Mouse (Mus musculus): ENCODE results near the gene Fam3b.

Fam3b gene

GRCm38 (mm10) chr16:97514099-97514940, at the start of gene Fam3b:
Gene Fam3b, minus strand, starts transcription at chr16:97514816.
- in situ Hi-C loops (cut with MboI; ENCODE audit: low pct_unique_long_range_greater_than_20kb in 1 of 2, low sequenced_read_pairs in 2 of 2, unreplicated experiment in 1 of 2), result loop anchor here in 1 of 2 experiments (10.0 kb wide), 1 partner anchor 200 kb away; no protein-coding TSS in a partner anchor

GRCm38 (mm10) chr16:97544340-97544739, 29.7 kb upstream of the Fam3b start:
- in situ Hi-C loops (cut with MboI; ENCODE audit: low pct_unique_long_range_greater_than_20kb in 1 of 2, low sequenced_read_pairs in 2 of 2, unreplicated experiment in 1 of 2), result no loop called here

GRCm38 (mm10) chr16:97536859-97537258, 22.2 kb upstream of the Fam3b start:
- in situ Hi-C loops (cut with MboI; ENCODE audit: low pct_unique_long_range_greater_than_20kb in 1 of 2, low sequenced_read_pairs in 2 of 2, unreplicated experiment in 1 of 2), result no loop called here

- in situ Hi-C loops (cut with MboI; ENCODE audit: low pct_unique_long_range_greater_than_20kb in 1 of 2, low sequenced_read_pairs in 2 of 2, unreplicated experiment in 1 of 2), result no loop called here
Measured at GRCm38 (mm10) chr16:97535808-97536413, 21.3 kb upstream of the Fam3b start.

- in situ Hi-C loops (cut with MboI; ENCODE audit: low pct_unique_long_range_greater_than_20kb in 1 of 2, low sequenced_read_pairs in 2 of 2, unreplicated experiment in 1 of 2), result no loop called here
Measured at GRCm38 (mm10) chr16:97534876-97535461, 20.4 kb upstream of the Fam3b start.

- in situ Hi-C loops (cut with MboI; ENCODE audit: low pct_unique_long_range_greater_than_20kb in 1 of 2, low sequenced_read_pairs in 2 of 2, unreplicated experiment in 1 of 2), result no loop called here
Measured at GRCm38 (mm10) chr16:97534448-97534847, 19.8 kb upstream of the Fam3b start.

GRCm38 (mm10) chr16:97533751-97534150, 19.1 kb upstream of the Fam3b start:
- in situ Hi-C loops (cut with MboI; ENCODE audit: low pct_unique_long_range_greater_than_20kb in 1 of 2, low sequenced_read_pairs in 2 of 2, unreplicated experiment in 1 of 2), result no loop called here

- in situ Hi-C loops (cut with MboI; ENCODE audit: low pct_unique_long_range_greater_than_20kb in 1 of 2, low sequenced_read_pairs in 2 of 2, unreplicated experiment in 1 of 2), result no loop called here
Measured at GRCm38 (mm10) chr16:97533126-97533525, 18.5 kb upstream of the Fam3b start.

GRCm38 (mm10) chr16:97529241-97529640, 14.6 kb upstream of the Fam3b start:
- in situ Hi-C loops (cut with MboI; ENCODE audit: low pct_unique_long_range_greater_than_20kb in 1 of 2, low sequenced_read_pairs in 2 of 2, unreplicated experiment in 1 of 2), result no loop called here

GRCm38 (mm10) chr16:97523024-97523423, 8.4 kb upstream of the Fam3b start:
- in situ Hi-C loops (cut with MboI; ENCODE audit: low pct_unique_long_range_greater_than_20kb in 1 of 2, low sequenced_read_pairs in 2 of 2, unreplicated experiment in 1 of 2), result no loop called here

GRCm38 (mm10) chr16:97521983-97522382, 7.4 kb upstream of the Fam3b start:
- in situ Hi-C loops (cut with MboI; ENCODE audit: low pct_unique_long_range_greater_than_20kb in 1 of 2, low sequenced_read_pairs in 2 of 2, unreplicated experiment in 1 of 2), result no loop called here

- in situ Hi-C loops (cut with MboI; ENCODE audit: low pct_unique_long_range_greater_than_20kb in 1 of 2, low sequenced_read_pairs in 2 of 2, unreplicated experiment in 1 of 2), result loop anchor here in 1 of 2 experiments (10.0 kb wide), 1 partner anchor 202 kb away; no protein-coding TSS in a partner anchor
Measured at GRCm38 (mm10) chr16:97516341-97516740, 1.7 kb upstream of the Fam3b start.

GRCm38 (mm10) chr16:97512347-97512751, 2.3 kb downstream of the Fam3b start:
- in situ Hi-C loops (cut with MboI; ENCODE audit: low pct_unique_long_range_greater_than_20kb in 1 of 2, low sequenced_read_pairs in 2 of 2, unreplicated experiment in 1 of 2), result loop anchor here in 1 of 2 experiments (10.0 kb wide), 1 partner anchor 198 kb away; no protein-coding TSS in a partner anchor

- in situ Hi-C loops (cut with MboI; ENCODE audit: low pct_unique_long_range_greater_than_20kb in 1 of 2, low sequenced_read_pairs in 2 of 2, unreplicated experiment in 1 of 2), result loop anchor here in 1 of 2 experiments (10.0 kb wide), 1 partner anchor 197 kb away; no protein-coding TSS in a partner anchor
Measured at GRCm38 (mm10) chr16:97511495-97511894, 3.1 kb downstream of the Fam3b start.

GRCm38 (mm10) chr16:97510849-97511248, 3.8 kb downstream of the Fam3b start:
- in situ Hi-C loops (cut with MboI; ENCODE audit: low pct_unique_long_range_greater_than_20kb in 1 of 2, low sequenced_read_pairs in 2 of 2, unreplicated experiment in 1 of 2), result loop anchor here in 1 of 2 experiments (10.0 kb wide), 1 partner anchor 196 kb away; no protein-coding TSS in a partner anchor

GRCm38 (mm10) chr16:97507783-97508182, 6.8 kb downstream of the Fam3b start:
- in situ Hi-C loops (cut with MboI; ENCODE audit: low pct_unique_long_range_greater_than_20kb in 1 of 2, low sequenced_read_pairs in 2 of 2, unreplicated experiment in 1 of 2), result no loop called here

GRCm38 (mm10) chr16:97504793-97505192, 9.8 kb downstream of the Fam3b start:
- in situ Hi-C loops (cut with MboI; ENCODE audit: low pct_unique_long_range_greater_than_20kb in 1 of 2, low sequenced_read_pairs in 2 of 2, unreplicated experiment in 1 of 2), result no loop called here

GRCm38 (mm10) chr16:97503849-97504248, 10.8 kb downstream of the Fam3b start:
- in situ Hi-C loops (cut with MboI; ENCODE audit: low pct_unique_long_range_greater_than_20kb in 1 of 2, low sequenced_read_pairs in 2 of 2, unreplicated experiment in 1 of 2), result no loop called here

- in situ Hi-C loops (cut with MboI; ENCODE audit: low pct_unique_long_range_greater_than_20kb in 1 of 2, low sequenced_read_pairs in 2 of 2, unreplicated experiment in 1 of 2), result no loop called here
Measured at GRCm38 (mm10) chr16:97500901-97501300, 13.7 kb downstream of the Fam3b start.

Measured in mouse embryonic stem cell (cell line).